Mouse (Mus musculus) intestine, embryonic 14.5 days (tissue): ENCODE measurements at regions not wholly inside any gene's neighbourhood (a gene's known extent, or its start where the extent isn't known, plus 50 kb on each side); places are given as distances from the start of the nearest gene placed in this dataset.

Source experiments
- ATAC-seq: fragments of 200-750 bp; cut with Nextera tagmentation; replicated peaks from 2 replicates; pipeline ENCODE4 v1.8.0; 2017; ENCODE audit warnings: low read depth, moderate number of reproducible peaks, moderate TSS enrichment, moderate library complexity; ENCODE audit not compliant: low FRiP score, low TSS enrichment
- DNase-seq: peaks from one replicate; pipeline ENCODE4 v3.0.0-alpha.2; 2018; ENCODE audit warnings: low spot score
- H3K27ac ChIP-seq: fragments of 300-500 bp; sonication (generic); 2 replicates; pipeline ENCODE4 v1.5.1; 2014; ENCODE audit warnings: low read depth, mild to moderate bottlenecking, control low read depth
- H3K27me3 ChIP-seq: fragments of 300-500 bp; sonication (generic); replicated peaks from 2 replicates; pipeline ENCODE4 v1.6.1; 2014; ENCODE audit warnings: low read length, control low read depth; ENCODE audit not compliant: control insufficient read depth, insufficient read depth
- H3K36me3 ChIP-seq: fragments of 300-500 bp; sonication (generic); 2 replicates; pipeline ENCODE4 v1.6.1; 2014; ENCODE audit warnings: low read length, control low read depth; ENCODE audit not compliant: control insufficient read depth, insufficient read depth
- H3K4me1 ChIP-seq: fragments of 300-500 bp; sonication (generic); replicated peaks from 2 replicates; pipeline ENCODE4 v1.6.1; 2014; ENCODE audit warnings: low read length, control low read depth, mixed read lengths; ENCODE audit not compliant: control insufficient read depth, insufficient read depth
- H3K4me2 ChIP-seq: fragments of 300-500 bp; sonication (generic); 2 replicates; pipeline ENCODE4 v1.6.1; 2014; ENCODE audit warnings: low read length
- H3K4me3 ChIP-seq: fragments of 300-500 bp; sonication (generic); 2 replicates; pipeline ENCODE4 v1.5.1; 2014; ENCODE audit warnings: low read depth, low read length, control low read depth, mixed read lengths
- H3K9ac ChIP-seq: fragments of 300-500 bp; sonication (generic); 2 replicates; pipeline ENCODE4 v1.6.1; 2014; ENCODE audit warnings: mild to moderate bottlenecking, low read length
- H3K9me3 ChIP-seq: fragments of 300-500 bp; sonication (generic); 2 replicates; pipeline ENCODE4 v1.6.1; 2016; ENCODE audit warnings: low read length, control low read depth; ENCODE audit not compliant: control insufficient read depth
- WGBS: fragments of 180-500 bp; shearing (Covaris S2); extraction: QIAGEN DNeasy Blood & Tissue Kit; methylation state at CpG from one replicate; pipeline ENCODE4 v1.1.7; 2014; 5-methylcytosine and 5-hydroxymethylcytosine counted together

GRCm38 (mm10) chr16:51650100-51650499 is 380.9 kb upstream of the Cblb start:
- no peak for ATAC-seq

DNA sequence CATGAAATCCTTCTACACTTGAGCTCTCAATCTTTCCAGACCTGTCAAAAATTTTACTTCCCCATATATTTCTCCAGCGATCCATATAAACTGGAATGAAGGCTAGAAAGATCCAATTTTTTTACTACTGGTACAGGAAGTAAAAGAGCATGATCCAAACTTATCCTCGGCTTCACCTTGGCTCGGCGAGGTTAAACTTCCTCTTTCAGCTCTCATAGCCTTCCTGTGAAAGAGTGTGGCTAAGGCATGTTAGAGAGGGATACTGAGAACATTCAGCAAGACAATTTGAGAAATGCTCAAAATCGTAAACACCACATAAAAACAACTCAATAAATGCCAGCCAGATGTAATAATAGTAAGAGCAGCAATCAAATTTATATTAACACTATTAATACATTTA is 380.3 kb upstream of the Cblb start:
- H3K27me3 ChIP-seq, result no peaks in the 10 kb centered on the region
- no peak for DNase-seq
- no peaks in the 10 kb centered on the region for H3K36me3 ChIP-seq
- H3K9me3 ChIP-seq, result no peaks in the 10 kb centered on the region
- no peaks in the 10 kb centered on the region for H3K4me1 ChIP-seq
- no peak overlapping the region for H3K4me2 ChIP-seq
- no peak overlapping the region for H3K27ac ChIP-seq
- no peak overlapping the region for H3K4me3 ChIP-seq
- 91% methylated on average over 5 of the region's 5 CpGs for WGBS
- no peak for ATAC-seq
- H3K9ac ChIP-seq, result no peak overlapping the region

More at GRCm38 (mm10) chr16:51650100-51650499, 380.9 kb upstream of the Cblb start:
- 75% methylated on average over 5 of the region's 5 CpGs for WGBS
- H3K4me2 ChIP-seq, result no peak overlapping the region
- H3K36me3 ChIP-seq, result no peaks in the 10 kb centered on the region
- no peak overlapping the region for H3K9ac ChIP-seq
- no peak overlapping the region for H3K4me3 ChIP-seq
- H3K27me3 ChIP-seq, result no peaks in the 10 kb centered on the region
- H3K9me3 ChIP-seq, result no peaks in the 10 kb centered on the region
- no peak overlapping the region for H3K27ac ChIP-seq
- no peak for DNase-seq
- no peaks in the 10 kb centered on the region for H3K4me1 ChIP-seq

- H3K4me3 ChIP-seq, result no peak overlapping the region
- H3K27me3 ChIP-seq, result no peaks in the 10 kb centered on the region
- no peak overlapping the region for H3K27ac ChIP-seq
- no peak overlapping the region for H3K4me2 ChIP-seq
- WGBS, result 82% methylated on average over 1 of the region's 1 CpGs
- H3K4me1 ChIP-seq, result no peaks in the 10 kb centered on the region
- no peaks in the 10 kb centered on the region for H3K36me3 ChIP-seq
- no peak for ATAC-seq
- H3K9me3 ChIP-seq, result no peaks in the 10 kb centered on the region
- no peak for DNase-seq
- no peak overlapping the region for H3K9ac ChIP-seq
Observed at GRCm38 (mm10) chr16:51661693-51662092, 369.3 kb upstream of the Cblb start.

- H3K4me2 ChIP-seq, result no peak overlapping the region
- H3K27ac ChIP-seq, result no peak overlapping the region
- H3K9me3 ChIP-seq, result no peaks in the 10 kb centered on the region
- H3K9ac ChIP-seq, result no peak overlapping the region
- DNase-seq (no peak), ATAC-seq (no peak)
- WGBS, result 79% methylated on average over 2 of the region's 2 CpGs
- H3K36me3 ChIP-seq, result no peaks in the 10 kb centered on the region
- H3K4me3 ChIP-seq, result no peak overlapping the region
- no peaks in the 10 kb centered on the region for H3K4me1 ChIP-seq
- H3K27me3 ChIP-seq, result no peaks in the 10 kb centered on the region
Observed at GRCm38 (mm10) chr16:51664325-51664724, 366.7 kb upstream of the Cblb start.

DNA sequence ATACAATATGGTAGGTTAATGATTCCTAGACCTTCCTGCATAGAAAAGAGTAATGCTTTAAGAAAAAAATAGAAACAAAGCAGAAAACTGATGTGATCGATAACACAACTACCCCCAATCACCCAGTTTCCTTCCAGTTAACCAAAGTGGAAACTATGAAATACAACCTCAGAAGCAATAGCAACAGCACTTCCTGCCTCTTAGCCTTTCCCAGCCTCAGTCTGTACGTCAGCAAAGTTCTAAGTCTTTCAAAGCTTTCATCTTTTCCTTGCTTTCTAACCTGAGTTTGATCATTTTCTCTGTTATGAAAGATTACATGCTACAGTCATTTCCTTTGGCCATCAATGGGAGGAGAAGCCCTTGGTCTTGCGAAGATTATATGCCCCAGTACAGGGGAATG is 355.9 kb upstream of the Cblb start:
- no peak overlapping the region for H3K4me3 ChIP-seq
- H3K27me3 ChIP-seq, result no peaks in the 10 kb centered on the region
- no peaks in the 10 kb centered on the region for H3K4me1 ChIP-seq
- no peak overlapping the region for H3K27ac ChIP-seq
- no peak for ATAC-seq
- no peak for DNase-seq
- H3K9me3 ChIP-seq, result no peaks in the 10 kb centered on the region
- WGBS, result 83% methylated on average over 3 of the region's 3 CpGs
- no peak overlapping the region for H3K9ac ChIP-seq
- H3K36me3 ChIP-seq, result no peaks in the 10 kb centered on the region
- H3K4me2 ChIP-seq, result no peak overlapping the region

DNA sequence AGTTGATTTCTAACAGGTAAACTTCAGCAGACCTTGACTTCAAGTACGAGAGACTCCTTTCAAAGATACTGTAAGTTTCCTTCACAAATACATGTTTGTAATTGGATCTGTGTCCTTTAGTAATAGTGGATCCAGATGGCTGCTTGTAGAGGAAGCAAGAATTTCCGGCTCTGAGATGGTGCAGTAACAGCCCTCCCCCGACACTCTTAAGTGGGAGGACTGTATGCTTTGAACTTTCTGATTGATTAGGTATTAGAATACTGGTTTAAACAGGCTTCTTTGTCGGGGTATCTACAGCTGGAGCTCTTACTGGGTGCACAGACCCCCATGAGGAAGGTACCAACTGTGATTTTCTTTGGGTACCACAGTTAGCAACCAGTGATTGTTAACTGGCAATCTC is 355.0 kb upstream of the Cblb start:
- H3K27me3 ChIP-seq, result no peaks in the 10 kb centered on the region
- no peak for DNase-seq
- H3K4me2 ChIP-seq, result no peak overlapping the region
- 22% methylated on average over 4 of the region's 4 CpGs for WGBS
- no peak overlapping the region for H3K27ac ChIP-seq
- H3K36me3 ChIP-seq, result no peaks in the 10 kb centered on the region
- H3K9me3 ChIP-seq, result no peaks in the 10 kb centered on the region
- ATAC-seq, result no peak
- no peak overlapping the region for H3K9ac ChIP-seq
- H3K4me3 ChIP-seq, result no peak overlapping the region
- no peaks in the 10 kb centered on the region for H3K4me1 ChIP-seq

- H3K36me3 ChIP-seq, result no peaks in the 10 kb centered on the region
- H3K4me3 ChIP-seq, result no peak overlapping the region
- H3K27ac ChIP-seq, result no peak overlapping the region
- 96% methylated on average over 3 of the region's 3 CpGs for WGBS
- no peak overlapping the region for H3K9ac ChIP-seq
- H3K9me3 ChIP-seq, result no peaks in the 10 kb centered on the region
- DNase-seq (no peak), ATAC-seq (no peak)
- H3K4me2 ChIP-seq, result no peak overlapping the region
- H3K4me1 ChIP-seq, result no peaks in the 10 kb centered on the region
- no peaks in the 10 kb centered on the region for H3K27me3 ChIP-seq
Observed at GRCm38 (mm10) chr16:51690861-51691260, 340.2 kb upstream of the Cblb start.

- 87% methylated on average over 2 of the region's 2 CpGs for WGBS
Observed at GRCm38 (mm10) chr16:51705026-51705425, 326.0 kb upstream of the Cblb start.

GRCm38 (mm10) chr16:51718695-51719094 is 312.3 kb upstream of the Cblb start:
- no peak overlapping the region for H3K27ac ChIP-seq
- ATAC-seq, result no peak
- H3K9ac ChIP-seq, result no peak overlapping the region
- DNase-seq, result no peak
- 65% methylated on average over 2 of the region's 2 CpGs for WGBS
- no peaks in the 10 kb centered on the region for H3K9me3 ChIP-seq
- H3K4me1 ChIP-seq, result no peaks in the 10 kb centered on the region
- no peaks in the 10 kb centered on the region for H3K27me3 ChIP-seq
- H3K4me3 ChIP-seq, result no peak overlapping the region
- H3K4me2 ChIP-seq, result no peak overlapping the region
- H3K36me3 ChIP-seq, result no peaks in the 10 kb centered on the region

More at GRCm38 (mm10) chr16:51705026-51705425, 326.0 kb upstream of the Cblb start:
- no peak for ATAC-seq
- DNase-seq, result no peak
- no peak overlapping the region for H3K4me2 ChIP-seq
- H3K36me3 ChIP-seq, result no peaks in the 10 kb centered on the region
- no peaks in the 10 kb centered on the region for H3K27me3 ChIP-seq
- H3K4me3 ChIP-seq, result no peak overlapping the region
- H3K9me3 ChIP-seq, result no peaks in the 10 kb centered on the region
- no peak overlapping the region for H3K27ac ChIP-seq
- no peaks in the 10 kb centered on the region for H3K4me1 ChIP-seq
- no peak overlapping the region for H3K9ac ChIP-seq
